8 mouse cellular contexts compared by ENCODE assay signal in the genomic region with DNA sequence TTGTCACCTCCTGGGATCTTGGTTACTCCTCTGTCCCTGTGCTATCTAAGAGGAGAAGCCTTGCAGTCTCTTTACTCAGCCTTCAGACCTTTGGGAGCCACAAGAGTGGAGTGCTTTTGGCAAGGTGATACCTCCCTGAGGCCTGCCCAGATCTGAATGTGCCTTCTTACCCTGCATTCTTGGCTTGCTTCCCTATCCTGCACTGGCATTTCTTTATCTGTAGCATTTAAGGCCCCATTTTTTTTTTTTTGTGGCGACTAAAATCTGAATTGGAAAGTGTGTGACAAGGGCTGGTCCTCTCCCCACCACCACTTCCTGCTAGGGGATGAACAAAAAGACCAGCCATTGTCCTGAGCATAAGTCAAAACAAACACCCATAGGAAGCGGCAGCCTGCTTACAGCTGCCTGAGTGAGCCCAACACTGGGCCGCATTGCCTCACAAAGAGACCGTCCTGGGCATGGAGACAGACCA.
A peak's percentile ranks its signal among the peaks of the same experiment; 100 is the strongest.
DNase-seq lines count a peak whose midpoint lies in the region; ATAC-seq and TF ChIP-seq lines count a peak whose summit lies in the region.

No protein-coding gene starts in this region.

- no peak for TF ChIP-seq EP300 in heart, postnatal 0 days (IDR thresholded peaks at IDR 0.05; ENCODE audit: low read depth)

- peak; percentile 68 for ATAC-seq in heart, postnatal 0 days (ENCODE audit: insufficient read depth, low read depth)
- peak; percentile 50; the same call in 1 of the 2 replicates for ATAC-seq in limb, embryonic 11.5 days (ENCODE audit: insufficient number of reproducible peaks, low FRiP score, low TSS enrichment, low read depth)
- peak; percentile 57 for ATAC-seq in midbrain, embryonic 15.5 days (replicated peaks)
- ATAC-seq in erythroblast, adult 5-6 weeks (replicated peaks; ENCODE audit: low FRiP score, poor library complexity, severe bottlenecking): no peak

- H3K4me3 ChIP-seq in heart, postnatal 0 days (ENCODE audit: low read depth, low read length): no peak overlapping the region
- no peak overlapping the region for H3K4me3 ChIP-seq in limb, embryonic 11.5 days (ENCODE audit: low read depth, low read length)
- H3K4me3 ChIP-seq in midbrain, embryonic 15.5 days: no peak overlapping the region

- TF ChIP-seq CTCF in heart, postnatal 0 days (IDR thresholded peaks at IDR 0.05; ENCODE audit: low read depth): no peak

- H3K4me2 ChIP-seq in heart, postnatal 0 days (ENCODE audit: low read depth, low read length): peak overlapping the region; percentile 45
- H3K4me2 ChIP-seq in limb, embryonic 11.5 days (ENCODE audit: low read depth, severe bottlenecking): 0 out of 2 replicates have a peak overlapping the region, but pooled peaks have one; percentile 38
- H3K4me2 ChIP-seq in midbrain, embryonic 15.5 days: no peak overlapping the region

- H3K27me3 ChIP-seq in heart, postnatal 0 days (ENCODE audit: control insufficient read depth, insufficient read depth, low read length): no peaks in the 10 kb centered on the region
- no peaks in the 10 kb centered on the region for H3K27me3 ChIP-seq in limb, embryonic 11.5 days (ENCODE audit: control insufficient read depth, insufficient read depth, low read length)
- no peaks in the 10 kb centered on the region for H3K27me3 ChIP-seq in midbrain, embryonic 15.5 days (replicated peaks)

- peak; percentile 35 for DNase-seq in embryo, embryonic 10 days (ENCODE audit: low spot score)
- DNase-seq in embryo, embryonic 10.5 days (ENCODE audit: low spot score): no peak
- DNase-seq in cerebellum, postnatal 10 days: peak; percentile 61 to 62
- no peak for DNase-seq in heart, postnatal 0 days (ENCODE audit: low spot score)
- no peak for DNase-seq in limb, embryonic 11.5 days (ENCODE audit: low spot score)
- no peak for DNase-seq in gastrocnemius, postnatal 4 days (ENCODE audit: low spot score in 2 of 2)

- H3K27ac ChIP-seq in heart, postnatal 0 days (ENCODE audit: low read depth): peak overlapping the region; percentile 82
- peak overlapping the region; percentile 89 for H3K27ac ChIP-seq in limb, embryonic 11.5 days (replicated peaks; ENCODE audit: low read depth, low read length)
- H3K27ac ChIP-seq in midbrain, embryonic 15.5 days: peak overlapping the region; percentile 79

- 28% methylated on average over 4 of the region's 4 CpGs for WGBS in heart, postnatal 0 days
- 68% methylated on average over 4 of the region's 4 CpGs for WGBS in limb, embryonic 11.5 days
- WGBS in midbrain, embryonic 15.5 days: 12% methylated on average over 4 of the region's 4 CpGs

- H3K4me1 ChIP-seq in heart, postnatal 0 days (ENCODE audit: control insufficient read depth, insufficient read depth): peaks cover 37% of the 10 kb centered on the region
- H3K4me1 ChIP-seq in limb, embryonic 11.5 days (ENCODE audit: control insufficient read depth, insufficient read depth, low read length): peaks cover 43% of the 10 kb centered on the region
- H3K4me1 ChIP-seq in midbrain, embryonic 15.5 days: peaks cover 35% of the 10 kb centered on the region

- no peak overlapping the region for H3K9ac ChIP-seq in heart, postnatal 0 days (replicated peaks; ENCODE audit: low read depth, low read length)
- H3K9ac ChIP-seq in limb, embryonic 11.5 days (ENCODE audit: low read length): 0 out of 2 replicates have a peak overlapping the region, but pooled peaks have one; percentile 27
- H3K9ac ChIP-seq in midbrain, embryonic 15.5 days: no peak overlapping the region

- H3K9me3 ChIP-seq in heart, postnatal 0 days (replicated peaks; ENCODE audit: control insufficient read depth, low read length): no peaks in the 10 kb centered on the region
- H3K9me3 ChIP-seq in limb, embryonic 11.5 days (ENCODE audit: control insufficient read depth, low read length): no peaks in the 10 kb centered on the region
- H3K9me3 ChIP-seq in midbrain, embryonic 15.5 days: no peaks in the 10 kb centered on the region

- no peaks in the 10 kb centered on the region for H3K36me3 ChIP-seq in heart, postnatal 0 days (replicated peaks; ENCODE audit: control insufficient read depth, insufficient read depth, low read length)
- H3K36me3 ChIP-seq in limb, embryonic 11.5 days (ENCODE audit: control insufficient read depth, insufficient read depth, low read length): no peaks in the 10 kb centered on the region
- no peaks in the 10 kb centered on the region for H3K36me3 ChIP-seq in midbrain, embryonic 15.5 days (replicated peaks)

Comparison
In these comparisons a context has a peak if more than half of its experiments do, and no peak if none do; other contexts are left out.
1. DNase-seq: peak in embryo, embryonic 10 days (single experiment) and cerebellum, postnatal 10 days (2 of 2); none in embryo, embryonic 10.5 days (single experiment), heart, postnatal 0 days (single experiment), limb, embryonic 11.5 days (single experiment) and gastrocnemius, postnatal 4 days (0 of 2).
2. Peak in every context shown above with its lines, with median percentiles within 50 percentile points of each other: H3K27ac ChIP-seq.